Comparison of ENCODE assay signal across 1 mouse cellular context in genomic region chr3:20145696-20146113, GRCm38 (mm10).
TF ChIP-seq lines count a peak whose summit lies in the region.

No protein-coding gene starts in this region.

TF ChIP-seq in MEL, 35 proteins besides CTCF, POLR2A, EP300 and RAD21 (continued from another document):
- peak; percentile 57; the same call in 1 of the 2 replicates for TF ChIP-seq RCOR1 (IDR thresholded peaks at IDR 0.05; ENCODE audit: low read depth, low read length)
- no peak for TF ChIP-seq E2F4 (IDR thresholded peaks at IDR 0.05; ENCODE audit: borderline replicate concordance, low read depth, low read length)
- TF ChIP-seq TCF12 (IDR thresholded peaks at IDR 0.05; ENCODE audit: low read depth, low read length) = peak; percentile 70; the same call in 1 of the 2 replicates
TF ChIP-seq in MEL: peak in this region for 4.
